Mouse (Mus musculus): ENCODE results near the gene Gfpt1. TPM values are rescaled to one million over a fixed set of nuclear protein-coding genes. Genes with fewer than 3 reads are reported as not detected.
A peak's percentile ranks its signal among the peaks of the same experiment; 100 is the strongest.
"Not testable (repeated sequence)": the region's sequence is repeated elsewhere in the genome, so short reads cannot be mapped to it uniquely, and the experiment has no call there.

Gene Gfpt1
- polyA plus RNA-seq, 1 experiment from 2014 or later, result 22.3 TPM

DNA sequence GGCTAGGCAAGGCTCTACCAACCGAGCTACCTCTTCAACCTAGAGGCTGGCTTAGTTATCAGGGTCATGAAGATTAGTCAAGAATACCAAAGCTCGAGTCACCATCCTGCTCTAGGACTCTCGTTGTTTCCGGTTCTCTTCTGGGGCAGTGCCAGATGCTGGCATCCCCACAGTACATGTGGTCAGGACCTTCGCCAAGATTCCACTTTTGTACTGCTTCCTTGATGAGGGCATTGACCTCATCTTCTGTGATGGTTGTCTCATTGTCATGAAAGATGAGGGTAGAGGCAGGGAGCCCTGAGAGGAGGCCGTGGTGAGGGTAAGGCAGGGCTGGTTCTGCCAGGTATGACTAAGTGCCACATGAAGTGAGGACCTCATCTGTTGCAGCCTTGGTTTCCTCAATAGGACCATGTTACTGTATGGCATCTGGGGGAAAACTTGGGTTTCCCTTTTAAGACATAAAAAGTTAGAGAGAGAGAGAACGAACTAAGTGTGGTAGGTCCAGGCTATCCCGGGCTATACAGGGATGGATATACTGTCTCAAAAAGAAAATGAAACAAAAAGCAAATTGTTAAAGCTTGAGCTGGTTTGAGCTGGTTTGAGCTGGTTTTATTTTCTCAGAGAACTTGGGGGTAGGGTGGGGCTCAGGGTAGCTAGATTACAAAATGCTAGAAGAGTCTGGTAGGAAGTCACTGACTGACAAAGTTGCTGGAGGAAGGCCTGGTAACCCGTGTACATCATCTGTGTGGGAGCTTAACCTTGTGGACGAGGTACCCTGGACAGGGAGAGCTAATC lies 4.6 kb upstream of the Gfpt1 start:
- no peak overlapping the region for H3K4me2 ChIP-seq (replicated peaks; ENCODE audit: low read depth, low read length)
- no peak overlapping the region for H3K9ac ChIP-seq (ENCODE audit: low read depth, low read length)
- H3K27me3 ChIP-seq (ENCODE audit: control insufficient read depth, insufficient read depth, low read length), result no peaks in the 10 kb centered on the region
- H3K4me3 ChIP-seq (ENCODE audit: low read length), result no peak overlapping the region
- ATAC-seq (ENCODE audit: low FRiP score, low TSS enrichment), result no peak
- no peaks in the 10 kb centered on the region for H3K36me3 ChIP-seq (ENCODE audit: control insufficient read depth, insufficient read depth, low read length)
- 0 out of 2 replicates have a peak, but pooled peaks cover 2% of the 10 kb centered on the region for H3K9me3 ChIP-seq (ENCODE audit: control insufficient read depth, low read length)
- no peak overlapping the region for H3K27ac ChIP-seq (ENCODE audit: low read depth, low read length)
- WGBS, result 89% methylated on average over 10 of the region's 10 CpGs
- H3K4me1 ChIP-seq (ENCODE audit: control insufficient read depth, insufficient read depth, low read length), result no peaks in the 10 kb centered on the region

DNA sequence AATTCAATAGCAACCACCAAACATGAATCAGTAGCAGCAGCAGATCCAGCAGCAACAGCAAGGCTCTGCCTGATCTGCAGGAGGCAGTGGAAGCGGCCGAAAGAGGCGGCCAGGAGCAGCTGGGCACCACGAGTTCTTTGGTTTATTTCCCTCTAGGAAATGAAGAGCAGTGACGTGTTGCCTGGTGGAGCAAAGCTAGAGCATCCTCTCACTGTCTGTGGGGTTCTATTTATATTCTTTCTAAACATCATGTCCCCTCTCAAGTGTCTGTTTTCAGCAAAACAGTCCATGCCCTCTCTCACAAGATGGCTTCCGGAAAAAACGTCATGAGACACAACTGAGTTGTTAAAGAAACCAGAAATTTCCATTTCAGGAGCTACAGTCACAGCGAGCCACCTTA lies 3.5 kb upstream of the Gfpt1 start:
- Histone ChIP-seq H3K4me2 (replicated peaks; ENCODE audit: low read depth, low read length) (no peak overlapping the region), H3K36me3 (ENCODE audit: control insufficient read depth, insufficient read depth, low read length) (no peaks in the 10 kb centered on the region), H3K27ac (ENCODE audit: low read depth, low read length) (no peak overlapping the region), H3K4me1 (ENCODE audit: control insufficient read depth, insufficient read depth, low read length) (peaks cover 6% of the 10 kb centered on the region), H3K27me3 (ENCODE audit: control insufficient read depth, insufficient read depth, low read length) (no peaks in the 10 kb centered on the region), H3K4me3 (ENCODE audit: low read length) (no peak overlapping the region), H3K9me3 (ENCODE audit: control insufficient read depth, low read length) (0 out of 2 replicates have a peak, but pooled peaks cover 2% of the 10 kb centered on the region), H3K9ac (ENCODE audit: low read depth, low read length) (no peak overlapping the region)
- no peak for ATAC-seq (ENCODE audit: low FRiP score, low TSS enrichment)
- WGBS, result 86% methylated on average over 8 of the region's 8 CpGs

DNA sequence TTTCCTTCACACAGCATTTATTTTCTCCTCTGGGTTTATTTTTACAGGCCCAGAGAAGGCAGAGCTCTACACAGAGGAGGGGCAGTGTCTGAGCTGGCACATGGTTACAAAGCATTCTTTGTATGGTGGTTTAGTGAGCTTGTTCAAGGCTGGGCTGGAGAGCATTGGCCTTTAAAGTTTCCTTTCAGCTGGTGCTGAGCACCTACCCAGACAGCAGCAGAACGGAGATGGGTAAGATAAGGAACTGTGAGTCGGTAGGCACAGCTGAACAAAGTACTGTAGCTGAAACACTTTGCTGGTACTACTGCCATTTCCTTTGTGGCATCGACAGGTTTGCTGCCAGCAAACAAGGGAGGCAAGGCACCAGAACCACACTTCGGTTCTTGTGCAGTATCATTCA lies 1.7 kb upstream of the Gfpt1 start:
- Histone ChIP-seq H3K4me1 (ENCODE audit: control insufficient read depth, insufficient read depth, low read length) (peaks cover 6% of the 10 kb centered on the region), H3K4me2 (replicated peaks; ENCODE audit: low read depth, low read length) (no peak overlapping the region), H3K9me3 (ENCODE audit: control insufficient read depth, low read length) (0 out of 2 replicates have a peak, but pooled peaks cover 2% of the 10 kb centered on the region), H3K9ac (ENCODE audit: low read depth, low read length) (no peak overlapping the region), H3K36me3 (ENCODE audit: control insufficient read depth, insufficient read depth, low read length) (no peaks in the 10 kb centered on the region; the same call in 1 of the 2 replicates), H3K27me3 (ENCODE audit: control insufficient read depth, insufficient read depth, low read length) (no peaks in the 10 kb centered on the region), H3K27ac (ENCODE audit: low read depth, low read length) (no peak overlapping the region), H3K4me3 (ENCODE audit: low read length) (no peak overlapping the region)
- no peak for ATAC-seq (ENCODE audit: low FRiP score, low TSS enrichment)
- 78% methylated on average over 4 of the region's 4 CpGs for WGBS

DNA sequence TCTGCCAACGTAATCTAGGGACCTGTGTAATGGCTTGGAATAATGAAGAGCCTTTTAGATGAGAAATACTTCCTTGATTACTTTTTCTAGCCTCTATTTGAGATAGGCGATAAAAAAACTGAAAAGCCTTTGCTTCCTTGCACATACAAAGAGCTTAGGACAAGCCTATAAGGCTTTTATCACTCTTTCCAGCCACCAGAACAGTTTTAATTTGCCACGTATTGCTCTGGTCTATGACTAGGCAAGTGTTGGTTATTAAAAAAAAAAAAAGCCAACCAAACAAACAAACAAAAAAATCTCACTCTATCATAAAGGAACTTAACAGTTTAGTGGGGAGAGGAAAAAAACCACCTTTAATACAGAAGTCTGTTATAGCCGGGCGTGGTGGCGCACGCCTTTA lies 1.2 kb upstream of the Gfpt1 start:
- no peak overlapping the region; the same call in 1 of the 2 replicates for H3K27ac ChIP-seq (ENCODE audit: low read depth, low read length)
- H3K9ac ChIP-seq (ENCODE audit: low read depth, low read length), result no peak overlapping the region
- H3K9me3 ChIP-seq (ENCODE audit: control insufficient read depth, low read length), result 0 out of 2 replicates have a peak, but pooled peaks cover 2% of the 10 kb centered on the region
- 93% methylated on average over 7 of the region's 7 CpGs for WGBS
- H3K4me2 ChIP-seq (replicated peaks; ENCODE audit: low read depth, low read length), result no peak overlapping the region
- no peaks in the 10 kb centered on the region; the same call in 1 of the 2 replicates for H3K36me3 ChIP-seq (ENCODE audit: control insufficient read depth, insufficient read depth, low read length)
- no peak for ATAC-seq (ENCODE audit: low FRiP score, low TSS enrichment)
- no peaks in the 10 kb centered on the region for H3K27me3 ChIP-seq (ENCODE audit: control insufficient read depth, insufficient read depth, low read length)
- peaks cover 6% of the 10 kb centered on the region for H3K4me1 ChIP-seq (ENCODE audit: control insufficient read depth, insufficient read depth, low read length)
- peak overlapping the region; percentile 98; the same call in 1 of the 2 replicates for H3K4me3 ChIP-seq (ENCODE audit: low read length)

DNA sequence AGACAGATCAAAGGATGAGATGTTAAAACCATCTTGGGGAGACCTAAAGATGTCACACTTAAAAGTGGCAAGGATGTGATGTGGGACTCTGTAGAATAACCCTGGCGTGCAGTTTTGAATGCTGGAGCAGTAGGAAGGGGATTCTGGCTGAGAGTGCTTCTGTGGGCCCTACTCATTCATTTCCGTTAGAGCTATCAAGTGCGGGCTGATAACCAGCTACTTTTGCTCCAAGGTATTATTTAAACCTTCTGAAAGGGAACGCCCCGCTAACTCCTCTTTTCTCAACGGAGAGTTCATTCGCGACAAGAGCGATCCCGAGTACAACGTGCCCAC lies 676 bp upstream of the Gfpt1 start:
- 0 out of 2 replicates have a peak, but pooled peaks cover 1% of the 10 kb centered on the region for H3K9me3 ChIP-seq (ENCODE audit: control insufficient read depth, low read length)
- peak overlapping the region; percentile 65 for H3K4me2 ChIP-seq (replicated peaks; ENCODE audit: low read depth, low read length)
- H3K4me3 ChIP-seq (ENCODE audit: low read length), result peak overlapping the region; percentile 98
- H3K4me1 ChIP-seq (ENCODE audit: control insufficient read depth, insufficient read depth, low read length), result peaks cover 6% of the 10 kb centered on the region
- 0% methylated on average over 11 of the region's 11 CpGs for WGBS
- no peak for ATAC-seq (ENCODE audit: low FRiP score, low TSS enrichment)
- H3K36me3 ChIP-seq (ENCODE audit: control insufficient read depth, insufficient read depth, low read length), result no peaks in the 10 kb centered on the region; the same call in 1 of the 2 replicates
- H3K27ac ChIP-seq (ENCODE audit: low read depth, low read length), result peak overlapping the region; percentile 97
- no peaks in the 10 kb centered on the region for H3K27me3 ChIP-seq (ENCODE audit: control insufficient read depth, insufficient read depth, low read length)
- H3K9ac ChIP-seq (ENCODE audit: low read depth, low read length), result peak overlapping the region; percentile 91

DNA sequence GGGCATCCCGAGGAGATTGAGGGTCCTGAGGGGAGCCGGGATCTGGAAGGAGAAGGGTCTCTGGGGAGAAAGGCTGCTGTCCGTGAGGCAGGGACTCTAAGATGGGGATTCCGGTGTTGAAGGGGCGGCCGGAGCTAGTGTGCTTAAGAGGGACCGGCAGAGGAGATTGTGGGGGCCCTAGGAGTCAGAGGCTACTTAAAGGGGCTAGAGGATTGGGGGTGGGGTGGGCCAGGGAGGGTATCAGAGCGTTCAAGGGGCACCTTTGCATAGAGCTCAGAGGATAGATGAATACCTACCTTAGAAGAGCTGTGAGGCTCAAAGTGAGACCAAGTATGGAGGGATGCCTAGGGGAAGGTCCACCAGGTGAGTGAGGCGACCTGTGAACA lies 478 bp downstream of the Gfpt1 start:
- 2% methylated on average over 9 of the region's 9 CpGs for WGBS
- peak; percentile 45 for ATAC-seq (ENCODE audit: low FRiP score, low TSS enrichment)

DNA sequence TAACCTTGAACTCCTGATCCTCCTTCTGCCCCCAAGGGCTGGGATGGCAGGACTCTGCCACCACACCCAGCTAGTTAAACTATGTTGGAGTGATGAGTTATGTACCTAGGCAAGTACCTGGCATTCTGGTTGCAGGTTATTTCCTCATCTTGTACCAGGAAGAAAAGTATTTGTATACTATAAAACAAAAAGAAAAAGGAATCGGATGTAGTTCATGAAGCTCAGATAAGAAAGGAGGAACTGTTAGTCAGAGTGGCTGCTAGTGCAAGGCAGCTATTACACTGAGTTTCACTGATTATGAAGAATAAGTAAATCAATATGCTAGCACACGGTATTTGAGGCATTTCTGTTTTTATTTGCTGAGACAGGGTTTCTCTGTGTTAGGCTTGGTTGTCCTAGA lies 2.2 kb downstream of the Gfpt1 start:
- Histone ChIP-seq H3K27ac (ENCODE audit: low read depth, low read length) (no peak overlapping the region), H3K4me2 (replicated peaks; ENCODE audit: low read depth, low read length) (no peak overlapping the region)
- WGBS, result 80% methylated on average over 2 of the region's 2 CpGs

More for the DNA sequence above, 478 bp downstream of the Gfpt1 start:
- peak overlapping the region; percentile 65 for H3K4me2 ChIP-seq (replicated peaks; ENCODE audit: low read depth, low read length)
- H3K27me3 ChIP-seq (ENCODE audit: control insufficient read depth, insufficient read depth, low read length), result no peaks in the 10 kb centered on the region
- peaks cover 6% of the 10 kb centered on the region; the same call in 1 of the 2 replicates for H3K36me3 ChIP-seq (ENCODE audit: control insufficient read depth, insufficient read depth, low read length)
- H3K9me3 ChIP-seq (ENCODE audit: control insufficient read depth, low read length), result no peaks in the 10 kb centered on the region
- H3K4me1 ChIP-seq (ENCODE audit: control insufficient read depth, insufficient read depth, low read length), result peaks cover 6% of the 10 kb centered on the region
- H3K27ac ChIP-seq (ENCODE audit: low read depth, low read length), result peak overlapping the region; percentile 97; the same call in 1 of the 2 replicates
- H3K4me3 ChIP-seq (ENCODE audit: low read length), result peak overlapping the region; percentile 98
- H3K9ac ChIP-seq (ENCODE audit: low read depth, low read length), result peak overlapping the region; percentile 91

DNA sequence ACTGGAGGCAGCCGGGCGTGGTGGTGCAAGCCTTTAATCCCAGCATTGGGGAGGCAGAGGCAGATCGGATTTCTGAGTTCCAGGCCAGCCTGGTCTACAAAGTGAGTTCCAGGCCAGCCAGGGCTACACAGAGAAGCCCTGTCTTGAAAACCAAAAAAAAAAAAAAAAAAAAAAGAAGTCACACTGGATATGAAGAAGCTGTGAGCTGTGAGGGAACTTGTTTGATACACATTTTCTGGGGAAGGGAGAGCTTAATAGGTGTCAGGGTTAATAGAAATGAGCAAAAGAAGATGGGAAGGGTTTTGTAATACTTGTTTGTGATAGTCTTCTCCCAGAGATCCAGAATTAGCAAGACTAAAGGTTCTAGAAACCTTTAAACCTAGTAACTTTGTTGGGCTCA lies 2.9 kb downstream of the Gfpt1 start:
- ATAC-seq (ENCODE audit: low FRiP score, low TSS enrichment), result no peak
- 74% methylated on average over 3 of the region's 3 CpGs for WGBS
- Histone ChIP-seq H3K4me1 (ENCODE audit: control insufficient read depth, insufficient read depth, low read length) (peaks cover 6% of the 10 kb centered on the region), H3K4me2 (replicated peaks; ENCODE audit: low read depth, low read length) (no peak overlapping the region), H3K36me3 (ENCODE audit: control insufficient read depth, insufficient read depth, low read length) (peaks cover 17% of the 10 kb centered on the region), H3K9ac (ENCODE audit: low read depth, low read length) (no peak overlapping the region), H3K27ac (ENCODE audit: low read depth, low read length) (no peak overlapping the region), H3K27me3 (ENCODE audit: control insufficient read depth, insufficient read depth, low read length) (no peaks in the 10 kb centered on the region), H3K9me3 (ENCODE audit: control insufficient read depth, low read length) (no peaks in the 10 kb centered on the region), H3K4me3 (ENCODE audit: low read length) (no peak overlapping the region)

More for the DNA sequence above, 2.2 kb downstream of the Gfpt1 start:
- no peak for ATAC-seq (ENCODE audit: low FRiP score, low TSS enrichment)
- Histone ChIP-seq H3K27me3 (ENCODE audit: control insufficient read depth, insufficient read depth, low read length) (no peaks in the 10 kb centered on the region), H3K9ac (ENCODE audit: low read depth, low read length) (no peak overlapping the region), H3K4me3 (ENCODE audit: low read length) (no peak overlapping the region), H3K36me3 (ENCODE audit: control insufficient read depth, insufficient read depth, low read length) (peaks cover 17% of the 10 kb centered on the region), H3K9me3 (ENCODE audit: control insufficient read depth, low read length) (no peaks in the 10 kb centered on the region), H3K4me1 (ENCODE audit: control insufficient read depth, insufficient read depth, low read length) (peaks cover 6% of the 10 kb centered on the region)

DNA sequence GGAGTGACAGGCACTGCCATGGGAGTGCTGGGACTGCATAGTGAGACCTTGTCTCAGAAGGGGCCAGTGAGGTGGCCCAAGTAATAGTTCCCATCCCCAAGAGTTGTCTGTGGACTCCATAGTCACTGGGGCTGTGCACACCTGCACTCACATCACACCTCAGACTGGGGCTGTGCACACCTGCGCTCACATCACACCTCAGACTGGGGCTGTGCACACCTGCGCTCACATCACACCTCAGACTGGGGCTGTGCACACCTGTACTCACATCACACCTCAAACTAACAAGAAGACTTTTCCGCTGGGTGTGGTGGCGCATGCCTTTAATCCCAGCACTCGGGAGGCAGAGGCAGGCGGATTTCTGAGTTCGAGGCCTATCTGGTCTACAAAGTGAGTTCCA lies 6.1 kb downstream of the Gfpt1 start:
- H3K4me1 ChIP-seq (ENCODE audit: control insufficient read depth, insufficient read depth, low read length); H3K27ac ChIP-seq (ENCODE audit: low read depth, low read length); H3K27me3 ChIP-seq (ENCODE audit: control insufficient read depth, insufficient read depth, low read length); H3K9me3 ChIP-seq (ENCODE audit: control insufficient read depth, low read length); H3K9ac ChIP-seq (ENCODE audit: low read depth, low read length); ATAC-seq (ENCODE audit: low FRiP score, low TSS enrichment); H3K4me2 ChIP-seq (replicated peaks; ENCODE audit: low read depth, low read length); H3K4me3 ChIP-seq (ENCODE audit: low read length): not testable (repeated sequence)
- WGBS, result 98% methylated on average over 7 of the region's 7 CpGs
- H3K36me3 ChIP-seq (ENCODE audit: control insufficient read depth, insufficient read depth, low read length), result peaks cover 45% of the 10 kb centered on the region

Data from kidney, embryonic 14.5 days (tissue).